Mouse (Mus musculus) megakaryocyte, embryonic 14.5 days (primary cell): Measurements from ENCODE around the gene Gm28043. TPM values are rescaled to one million over a fixed set of nuclear protein-coding genes. Genes with fewer than 3 reads are reported as not detected.

Experiments used
- H3K27me3 ChIP-seq: replicated peaks from 2 replicates; pipeline ENCODE3; 2012; ENCODE audit warnings: inconsistent platforms
- H3K36me3 ChIP-seq: replicated peaks from 2 replicates; pipeline ENCODE3; 2012; ENCODE audit warnings: low read length, inconsistent platforms, mixed read lengths
- H3K4me1 ChIP-seq: 2 replicates; pipeline ENCODE4 v1.6.1; 2012; ENCODE audit warnings: inconsistent platforms
- H3K4me3 ChIP-seq: replicated peaks from 2 replicates; pipeline ENCODE3; 2012; ENCODE audit warnings: moderate library complexity, mild to moderate bottlenecking, inconsistent platforms
- H3K9me3 ChIP-seq: 2 replicates; pipeline ENCODE4 v1.6.1; 2012; ENCODE audit warnings: inconsistent platforms
- FLI1 ChIP-seq: IDR thresholded peaks from 2 replicates; pipeline ENCODE4 v1.6.1; 2012; ENCODE audit warnings: low read length, inconsistent platforms, mixed read lengths
- GATA1 ChIP-seq: IDR thresholded peaks from 3 replicates; pipeline ENCODE4 v1.6.1; 2012; ENCODE audit warnings: mixed read lengths, low read length, inconsistent platforms, borderline replicate concordance
- polyA plus RNA-seq: library from polyadenylated mRNA; stranded (reverse); fragments of >175 nt; gene quantifications from 2 replicates; pipeline ENCODE4 v1.2.3, GENCODE M21; 2012; ENCODE audit warnings: low replicate concordance; ENCODE audit not compliant: insufficient read depth

The Gm28043 gene
- polyA plus RNA-seq, 1 experiment, result not detected

DNA sequence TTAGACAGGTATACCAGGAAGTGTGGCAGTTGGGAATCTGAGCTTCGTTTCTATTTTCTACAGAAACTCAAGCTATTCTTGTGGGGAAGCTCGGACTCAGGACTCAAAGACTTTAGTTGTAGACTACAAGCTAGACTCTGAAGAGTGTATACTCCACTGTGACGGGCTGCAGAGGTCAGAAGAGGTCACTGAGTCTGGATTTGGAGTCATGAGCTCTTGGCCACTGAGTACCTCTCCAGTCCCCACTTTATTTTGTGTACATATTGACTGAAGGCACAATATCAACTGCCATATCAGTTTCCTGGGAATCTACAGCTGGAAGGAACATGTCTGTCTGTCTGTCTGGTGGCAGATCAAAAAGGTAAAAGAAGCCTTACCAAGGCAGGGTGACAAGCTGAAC is 4.6 kb downstream of the Gm28043 start:
- TF ChIP-seq GATA1, result no peak
- TF ChIP-seq FLI1, result no peak
- Histone ChIP-seq H3K4me1 (peaks cover 35% of the 10 kb centered on the region), H3K4me3 (no peak overlapping the region), H3K27me3 (no peaks in the 10 kb centered on the region), H3K9me3 (no peaks in the 10 kb centered on the region), H3K36me3 (peaks cover 68% of the 10 kb centered on the region)

GRCm38 (mm10) chr17:29623488-29623887 is 8.8 kb downstream of the Gm28043 start:
- H3K9me3 ChIP-seq, result no peaks in the 10 kb centered on the region
- H3K4me3 ChIP-seq, result no peak overlapping the region
- peaks cover 94% of the 10 kb centered on the region for H3K36me3 ChIP-seq
- H3K27me3 ChIP-seq, result no peaks in the 10 kb centered on the region
- peaks cover 16% of the 10 kb centered on the region for H3K4me1 ChIP-seq
- TF ChIP-seq FLI1 (no peak), GATA1 (no peak)

DNA sequence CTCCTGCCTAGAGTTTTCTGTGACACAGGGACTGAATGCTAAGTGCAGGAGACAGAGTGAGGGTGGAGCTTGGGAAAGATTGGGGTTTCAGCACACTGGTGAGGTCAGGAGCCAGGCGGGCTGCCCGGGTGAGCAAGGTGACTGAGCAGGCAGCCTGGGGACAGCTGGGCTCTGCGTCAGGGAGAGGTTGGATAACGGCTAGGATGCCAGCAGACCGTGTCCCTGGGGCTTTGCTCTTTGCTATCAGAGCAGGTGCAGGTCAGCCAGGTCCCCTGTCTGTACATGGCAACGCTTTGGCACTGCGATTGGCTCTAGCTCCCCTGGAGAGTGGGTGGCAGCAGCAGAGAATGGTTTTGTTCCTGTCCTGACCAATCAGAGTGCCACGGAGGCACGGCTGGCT is 12.6 kb downstream of the Gm28043 start:
- Histone ChIP-seq H3K4me1 (peaks cover 19% of the 10 kb centered on the region), H3K9me3 (no peaks in the 10 kb centered on the region), H3K27me3 (no peaks in the 10 kb centered on the region), H3K36me3 (peaks cover 96% of the 10 kb centered on the region), H3K4me3 (no peak overlapping the region)
- no peak for TF ChIP-seq FLI1
- TF ChIP-seq GATA1, result no peak

- Histone ChIP-seq H3K4me1 (peaks cover 19% of the 10 kb centered on the region), H3K4me3 (no peak overlapping the region), H3K9me3 (no peaks in the 10 kb centered on the region), H3K36me3 (peaks cover 96% of the 10 kb centered on the region), H3K27me3 (no peaks in the 10 kb centered on the region)
- TF ChIP-seq GATA1, result no peak
- no peak for TF ChIP-seq FLI1
These were observed 14.3 kb downstream of the Gm28043 start for GRCm38 (mm10) chr17:29628946-29629345.

DNA sequence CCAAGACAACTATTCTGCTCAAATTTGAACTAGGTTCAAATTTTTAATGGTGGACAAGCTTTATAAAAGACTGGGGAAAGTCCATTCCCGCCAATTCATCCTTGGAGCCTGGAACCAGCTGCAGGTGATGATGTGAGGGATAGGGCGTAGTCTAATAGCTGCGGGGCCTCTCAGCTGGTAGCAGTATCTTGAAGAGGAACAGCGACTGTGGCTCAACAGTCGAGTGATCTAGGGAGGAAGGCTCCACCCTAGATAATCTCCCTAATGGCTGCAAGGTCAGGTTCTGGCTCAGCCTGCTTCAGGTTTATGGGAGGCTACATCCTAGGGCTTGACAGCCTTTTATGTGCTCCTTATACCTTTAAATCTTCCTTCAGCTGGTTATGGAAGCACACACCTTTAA is 14.9 kb downstream of the Gm28043 start:
- Histone ChIP-seq H3K4me3 (no peak overlapping the region), H3K36me3 (peaks cover 96% of the 10 kb centered on the region), H3K9me3 (no peaks in the 10 kb centered on the region), H3K4me1 (peaks cover 23% of the 10 kb centered on the region), H3K27me3 (no peaks in the 10 kb centered on the region)
- no peak for TF ChIP-seq GATA1
- TF ChIP-seq FLI1, result no peak

- no peak for TF ChIP-seq FLI1
- TF ChIP-seq GATA1, result no peak
- Histone ChIP-seq H3K27me3 (no peaks in the 10 kb centered on the region), H3K4me1 (peaks cover 36% of the 10 kb centered on the region), H3K9me3 (no peaks in the 10 kb centered on the region), H3K4me3 (no peak overlapping the region), H3K36me3 (peaks cover 96% of the 10 kb centered on the region)
These were observed 17.6 kb downstream of the Gm28043 start for GRCm38 (mm10) chr17:29632312-29632711.

DNA sequence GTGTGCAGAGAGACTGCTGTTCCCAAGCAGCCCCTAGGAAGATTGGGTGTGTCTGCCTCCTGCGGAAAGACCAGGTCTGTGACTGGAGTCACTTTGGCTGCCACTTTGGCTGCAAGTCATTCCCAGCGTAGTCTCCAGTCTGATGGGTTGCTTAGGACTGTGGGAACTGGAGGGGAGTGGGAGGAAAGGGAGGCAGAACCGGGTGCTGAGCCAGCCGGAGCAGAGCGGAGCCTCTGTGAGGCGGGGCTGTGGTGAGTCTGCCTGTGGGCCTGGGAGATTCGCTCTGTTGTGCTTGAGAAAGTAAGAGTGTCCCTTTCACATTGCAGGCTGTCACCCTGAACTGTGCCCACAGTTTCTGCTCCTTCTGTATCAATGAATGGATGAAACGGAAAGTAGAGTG is 20.8 kb downstream of the Gm28043 start:
- no peaks in the 10 kb centered on the region for H3K27me3 ChIP-seq
- H3K4me1 ChIP-seq, result peaks cover 34% of the 10 kb centered on the region
- no peak for TF ChIP-seq FLI1
- TF ChIP-seq GATA1, result no peak
- H3K9me3 ChIP-seq, result no peaks in the 10 kb centered on the region
- peaks cover 93% of the 10 kb centered on the region for H3K36me3 ChIP-seq
- no peak overlapping the region for H3K4me3 ChIP-seq

- Histone ChIP-seq H3K36me3 (peaks cover 93% of the 10 kb centered on the region), H3K4me3 (no peak overlapping the region), H3K27me3 (no peaks in the 10 kb centered on the region), H3K4me1 (peaks cover 34% of the 10 kb centered on the region), H3K9me3 (no peaks in the 10 kb centered on the region)
- TF ChIP-seq FLI1, result no peak
- no peak for TF ChIP-seq GATA1
These were observed 21.4 kb downstream of the Gm28043 start for GRCm38 (mm10) chr17:29636118-29636517.

GRCm38 (mm10) chr17:29637377-29637776 is 22.7 kb downstream of the Gm28043 start:
- H3K4me1 ChIP-seq, result peaks cover 34% of the 10 kb centered on the region
- peak overlapping the region; percentile 34 for H3K4me3 ChIP-seq
- TF ChIP-seq GATA1 (no peak), FLI1 (no peak)
- peaks cover 93% of the 10 kb centered on the region for H3K36me3 ChIP-seq
- H3K9me3 ChIP-seq, result no peaks in the 10 kb centered on the region
- H3K27me3 ChIP-seq, result no peaks in the 10 kb centered on the region

DNA sequence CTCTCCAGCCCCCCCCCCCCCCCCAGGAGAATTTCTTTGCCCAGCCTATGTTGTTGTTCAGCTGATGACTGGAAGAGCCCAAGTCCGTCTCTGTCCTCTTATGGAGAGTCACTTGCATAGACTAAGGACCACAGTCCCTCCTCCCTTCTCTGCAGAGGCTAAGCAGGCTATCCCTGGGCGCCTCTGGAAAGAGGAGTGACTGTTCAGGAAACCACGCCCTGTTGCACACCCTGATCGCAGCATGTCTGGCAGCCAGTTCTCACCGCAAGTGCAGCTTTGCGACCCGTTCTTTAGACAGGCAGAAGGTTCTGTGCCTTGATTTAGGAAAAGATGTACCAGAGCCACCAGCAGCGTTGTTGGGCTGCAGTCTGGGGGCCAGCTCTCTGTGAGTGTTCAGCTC is 23.2 kb downstream of the Gm28043 start:
- peaks cover 92% of the 10 kb centered on the region for H3K36me3 ChIP-seq
- H3K4me3 ChIP-seq, result peak overlapping the region; percentile 19
- TF ChIP-seq GATA1 (no peak), FLI1 (no peak)
- H3K4me1 ChIP-seq, result peaks cover 34% of the 10 kb centered on the region
- H3K9me3 ChIP-seq, result no peaks in the 10 kb centered on the region
- no peaks in the 10 kb centered on the region for H3K27me3 ChIP-seq

DNA sequence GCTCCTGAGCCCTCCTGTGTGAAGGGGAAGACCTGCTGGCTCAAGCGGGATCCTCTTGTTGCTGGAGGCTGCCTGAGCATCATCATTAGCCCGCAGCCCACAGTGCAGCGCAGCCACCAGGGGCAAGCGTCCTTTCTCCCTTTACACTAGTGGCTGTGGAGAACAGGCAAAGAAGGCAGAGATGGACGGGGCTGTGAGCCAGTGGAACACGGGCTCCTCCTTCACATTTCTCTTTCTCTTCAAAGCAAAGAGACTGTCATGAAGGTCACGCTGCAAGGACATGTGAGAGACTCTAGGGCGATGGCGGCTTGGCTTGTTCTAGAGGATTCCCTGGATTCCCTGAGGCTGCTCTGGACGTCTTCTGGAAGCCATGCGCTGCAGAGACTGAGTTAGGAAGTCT is 26.3 kb downstream of the Gm28043 start:
- Histone ChIP-seq H3K4me3 (no peak overlapping the region), H3K9me3 (no peaks in the 10 kb centered on the region), H3K36me3 (peaks cover 73% of the 10 kb centered on the region), H3K4me1 (peaks cover 29% of the 10 kb centered on the region), H3K27me3 (no peaks in the 10 kb centered on the region)
- TF ChIP-seq FLI1, result no peak
- no peak for TF ChIP-seq GATA1
